Mouse (Mus musculus) cortical plate, adult 2 months (tissue): ENCODE measurements around the gene Cep57l1. TPM values are rescaled to one million over a fixed set of nuclear protein-coding genes. Genes with fewer than 3 reads are reported as not detected.
"Not testable (repeated sequence)": the region's sequence is repeated elsewhere in the genome, so short reads cannot be mapped to it uniquely, and the experiment has no call there.

Experiments
- H3K27ac ChIP-seq: fragments of 200-500 bp; 2 replicates; pipeline ENCODE4 v1.5.1; 2012; ENCODE audit warnings: low read length, control low read depth, inconsistent platforms; ENCODE audit not compliant: insufficient read depth
- H3K4me1 ChIP-seq: fragments of 200-500 bp; 2 replicates; pipeline ENCODE4 v1.6.1; 2011; ENCODE audit warnings: low read length; ENCODE audit not compliant: control insufficient read depth, insufficient read depth
- H3K4me3 ChIP-seq: fragments of 200-500 bp; 2 replicates; pipeline ENCODE4 v1.5.1; 2011; ENCODE audit warnings: mild to moderate bottlenecking, low read length, control low read depth; ENCODE audit not compliant: insufficient read depth
- CTCF ChIP-seq: fragments of 200-500 bp; IDR thresholded peaks from 2 replicates; pipeline ENCODE4 v1.5.1; 2011; ENCODE audit warnings: mild to moderate bottlenecking, control low read depth, low read length; ENCODE audit not compliant: insufficient read depth; ENCODE audit errors: extremely low read depth
- POLR2A ChIP-seq: fragments of 200-500 bp; IDR thresholded peaks from 2 replicates; pipeline ENCODE4 v1.6.1; 2011; ENCODE audit warnings: mild to moderate bottlenecking, low read length, control low read depth; ENCODE audit not compliant: insufficient read depth; ENCODE audit errors: extremely low read depth
- polyA plus RNA-seq: library from polyadenylated mRNA; depleted of rRNA; stranded (reverse); fragments of >200 nt; gene quantifications from 2 replicates; pipeline ENCODE4 v1.2.3, GENCODE M21; 2012

Gene Cep57l1
- polyA plus RNA-seq, 1 experiment: 6.5 TPM

- Histone ChIP-seq H3K4me3 (no peak overlapping the region), H3K4me1 (peaks cover 3% of the 10 kb centered on the region), H3K27ac (no peak overlapping the region)
- TF ChIP-seq POLR2A (no peak), CTCF (no peak)
These were observed 9.6 kb upstream of the Cep57l1 start for GRCm38 (mm10) chr10:41819307-41819706.

DNA sequence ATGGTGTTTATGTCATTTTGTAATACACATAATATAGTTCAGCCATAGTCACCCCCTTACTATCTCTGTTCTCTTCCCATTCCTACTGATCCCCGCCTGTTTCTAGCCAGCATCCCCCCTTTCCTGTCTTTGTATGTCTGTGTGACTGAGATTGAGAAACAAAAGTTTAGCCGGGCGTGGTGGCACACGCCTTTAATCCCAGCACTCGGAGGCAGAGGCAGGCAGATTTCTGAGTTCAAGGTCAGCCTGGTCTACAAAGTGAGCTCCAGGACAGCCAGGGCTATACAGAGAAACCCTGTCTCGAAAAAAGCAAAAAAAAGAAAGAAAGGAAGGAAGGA is 9.0 kb upstream of the Cep57l1 start:
- not testable (repeated sequence) for H3K4me1 ChIP-seq, H3K27ac ChIP-seq, H3K4me3 ChIP-seq

GRCm38 (mm10) chr10:41818036-41818732 is 8.5 kb upstream of the Cep57l1 start:
- Histone ChIP-seq H3K27ac (no peak overlapping the region), H3K4me3 (no peak overlapping the region), H3K4me1 (peaks cover 6% of the 10 kb centered on the region)
- TF ChIP-seq POLR2A (no peak), CTCF (no peak)

DNA sequence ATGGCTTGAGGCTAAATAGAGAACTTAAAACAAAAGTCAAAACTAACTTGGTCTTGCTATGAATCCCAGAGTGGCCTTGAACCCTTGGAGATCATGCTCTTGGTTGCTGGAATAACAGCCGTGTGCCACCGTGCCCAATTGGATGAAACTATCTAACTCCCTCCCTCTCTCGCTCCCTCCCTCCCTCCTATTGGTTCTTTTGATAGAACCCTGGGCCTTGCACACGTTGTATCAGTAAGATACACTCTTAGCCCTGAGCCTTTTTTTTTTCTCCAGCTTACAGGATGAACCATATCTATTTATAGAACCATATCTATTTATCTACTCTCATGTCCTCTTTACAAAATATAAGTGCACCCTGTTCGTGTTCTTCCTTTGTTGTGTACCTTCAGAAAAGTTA is 6.8 kb upstream of the Cep57l1 start:
- no peak overlapping the region for H3K4me3 ChIP-seq
- TF ChIP-seq CTCF (no peak), POLR2A (no peak)
- no peak overlapping the region for H3K27ac ChIP-seq
- peaks cover 6% of the 10 kb centered on the region for H3K4me1 ChIP-seq

DNA sequence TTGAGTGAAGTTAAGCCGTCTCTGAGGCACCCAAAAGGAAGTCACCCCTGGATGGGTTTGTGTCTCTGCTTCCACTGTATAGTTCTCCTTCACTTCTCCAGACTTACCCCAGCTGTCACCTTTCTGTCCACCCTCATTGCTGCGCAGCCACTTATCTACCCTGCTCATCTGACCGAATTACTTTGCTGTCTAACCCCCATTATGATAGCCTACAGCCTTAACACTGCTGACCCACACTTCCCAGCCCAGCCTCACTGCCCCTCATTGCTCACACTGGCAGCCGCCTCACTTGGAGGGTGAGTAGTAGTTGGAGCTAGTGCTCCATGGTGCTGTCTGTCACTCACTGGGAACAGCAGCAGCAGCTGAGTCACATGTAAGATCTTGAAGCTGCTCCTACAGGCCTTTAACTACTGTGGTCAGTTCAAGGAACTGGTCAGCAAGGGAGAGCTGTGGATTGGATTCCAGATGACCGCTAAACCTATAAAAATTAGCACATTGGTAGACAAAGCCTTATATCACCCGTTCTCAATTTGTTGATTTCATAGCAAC is 4.7 kb upstream of the Cep57l1 start:
- Histone ChIP-seq H3K4me1 (peaks cover 5% of the 10 kb centered on the region), H3K4me3 (no peak overlapping the region; the same call in 1 of the 2 replicates), H3K27ac (no peak overlapping the region)
- no peak for TF ChIP-seq POLR2A
- no peak for TF ChIP-seq CTCF

GRCm38 (mm10) chr10:41812566-41812965 is 2.9 kb upstream of the Cep57l1 start:
- Histone ChIP-seq H3K4me1 (peaks cover 5% of the 10 kb centered on the region), H3K27ac (no peak overlapping the region), H3K4me3 (peak overlapping the region; percentile 15)
- no peak for TF ChIP-seq CTCF
- TF ChIP-seq POLR2A: no peak

GRCm38 (mm10) chr10:41810564-41811455 is 1.1 kb upstream of the Cep57l1 start:
- no peak overlapping the region for H3K27ac ChIP-seq
- TF ChIP-seq POLR2A (peak; percentile 40; the same call in 1 of the 2 replicates), CTCF (no peak)
- H3K4me3 ChIP-seq: peak overlapping the region; percentile 58
- H3K4me1 ChIP-seq: peaks cover 5% of the 10 kb centered on the region

GRCm38 (mm10) chr10:41809080-41809770 is 446 bp downstream of the Cep57l1 start:
- H3K27ac ChIP-seq: peak overlapping the region; percentile 89
- no peak for TF ChIP-seq CTCF
- peak; percentile 53; the same call in 1 of the 2 replicates for TF ChIP-seq POLR2A
- H3K4me1 ChIP-seq: peaks cover 3% of the 10 kb centered on the region
- H3K4me3 ChIP-seq: peak overlapping the region; percentile 58

- no peak for TF ChIP-seq CTCF
- TF ChIP-seq POLR2A: no peak
- Histone ChIP-seq H3K4me3 (no peak overlapping the region), H3K4me1 (no peaks in the 10 kb centered on the region), H3K27ac (no peak overlapping the region)
These were observed 3.8 kb downstream of the Cep57l1 start for GRCm38 (mm10) chr10:41805729-41806355.
